Mouse (Mus musculus) myocyte (in vitro differentiated cells): Measurements from ENCODE around the gene Satl1. TPM values are rescaled to one million over a fixed set of nuclear protein-coding genes. Genes with fewer than 3 reads are reported as not detected.
"Not testable (repeated sequence)": the region's sequence is repeated elsewhere in the genome, so short reads cannot be mapped to it uniquely, and the experiment has no call there.

ENCODE experiments used
- H3K27me3 ChIP-seq: one replicate; pipeline ENCODE4 v1.6.1; 2011; ENCODE audit not compliant: control insufficient read depth, insufficient read depth, insufficient read length
- H3K36me3 ChIP-seq: one replicate; pipeline ENCODE4 v1.6.1; 2011; ENCODE audit not compliant: control insufficient read depth, insufficient read depth
- H3K4me2 ChIP-seq: one replicate; pipeline ENCODE4 v1.6.1; 2011; ENCODE audit warnings: low read depth, control low read depth
- H3K4me3 ChIP-seq: one replicate; pipeline ENCODE4 v1.5.1; 2011; ENCODE audit warnings: mild to moderate bottlenecking, control low read depth, moderate library complexity
- H3K79me2 ChIP-seq: one replicate; pipeline ENCODE4 v1.6.1; 2011; ENCODE audit not compliant: control insufficient read depth, insufficient read depth
- H3ac ChIP-seq: one replicate; pipeline ENCODE4 v1.6.1; 2011; ENCODE audit not compliant: control insufficient read depth, insufficient read length
- CEBPB ChIP-seq: IDR thresholded peaks from 2 replicates; pipeline ENCODE4 v1.6.1; 2011; ENCODE audit warnings: mild to moderate bottlenecking, moderate library complexity; ENCODE audit not compliant: poor library complexity, insufficient read depth, severe bottlenecking
- E2F4 ChIP-seq: IDR thresholded peaks from one replicate; pipeline ENCODE4 v1.6.1; 2011; ENCODE audit warnings: mild to moderate bottlenecking, control low read depth, moderate library complexity; ENCODE audit not compliant: insufficient read depth
- MAX ChIP-seq: IDR thresholded peaks from one replicate; pipeline ENCODE4 v1.6.1; 2011; ENCODE audit warnings: low read depth, mild to moderate bottlenecking, control low read depth
- MYOD1 ChIP-seq, 3 experiments: IDR thresholded peaks; one replicate each; pipeline ENCODE4 v1.6.1; 2011; ENCODE audit warnings: control low read depth in 2 of 3, low read depth in 2 of 3, mild to moderate bottlenecking in 2 of 3, moderate library complexity in 1 of 3; ENCODE audit not compliant: insufficient read length in 2 of 3, control insufficient read depth in 1 of 3
- MYOG ChIP-seq, 3 experiments: IDR thresholded peaks; one replicate each; pipeline ENCODE4 v1.6.1; 2011; ENCODE audit warnings: control low read depth in 2 of 3, low read depth in 2 of 3, mild to moderate bottlenecking in 2 of 3; ENCODE audit not compliant: insufficient read length in 2 of 3, control insufficient read depth in 1 of 3, insufficient read depth in 1 of 3
- POLR2A ChIP-seq: IDR thresholded peaks from one replicate; pipeline ENCODE4 v1.6.1; 2011; ENCODE audit warnings: low read depth, mild to moderate bottlenecking, control low read depth, moderate library complexity; ENCODE audit not compliant: insufficient read length
- POLR2AphosphoS2 ChIP-seq: IDR thresholded peaks from one replicate; pipeline ENCODE4 v1.6.1; 2011; ENCODE audit warnings: low read depth, control low read depth; ENCODE audit not compliant: insufficient read length
- REST ChIP-seq: IDR thresholded peaks from one replicate; pipeline ENCODE4 v1.6.1; 2011; ENCODE audit warnings: mild to moderate bottlenecking, control low read depth, moderate library complexity; ENCODE audit not compliant: insufficient read depth, insufficient read length
- SRF ChIP-seq: IDR thresholded peaks from one replicate; pipeline ENCODE4 v1.6.1; 2011; ENCODE audit warnings: low read depth; ENCODE audit not compliant: control insufficient read depth, insufficient read length
- TCF12 ChIP-seq: IDR thresholded peaks from one replicate; pipeline ENCODE4 v1.6.1; 2011; ENCODE audit warnings: mild to moderate bottlenecking, control low read depth; ENCODE audit not compliant: poor library complexity, insufficient read depth, severe bottlenecking
- TCF3 ChIP-seq: IDR thresholded peaks from one replicate; pipeline ENCODE4 v1.6.1; 2011; ENCODE audit warnings: low read depth, control low read depth; ENCODE audit not compliant: insufficient read length
- USF1 ChIP-seq: IDR thresholded peaks from one replicate; pipeline ENCODE4 v1.6.1; 2011; ENCODE audit warnings: low read depth, mild to moderate bottlenecking, control low read depth, moderate library complexity
- polyA plus RNA-seq: library from polyadenylated mRNA; unstranded; fragments of >200 nt; fragmentation: generic; extraction: Trizol; gene quantifications from one replicate; pipeline ENCODE4 v1.2.1, GENCODE M21; 2012; ENCODE audit warnings: missing spikeins

Satl1 gene
- polyA plus RNA-seq, result not detected

DNA sequence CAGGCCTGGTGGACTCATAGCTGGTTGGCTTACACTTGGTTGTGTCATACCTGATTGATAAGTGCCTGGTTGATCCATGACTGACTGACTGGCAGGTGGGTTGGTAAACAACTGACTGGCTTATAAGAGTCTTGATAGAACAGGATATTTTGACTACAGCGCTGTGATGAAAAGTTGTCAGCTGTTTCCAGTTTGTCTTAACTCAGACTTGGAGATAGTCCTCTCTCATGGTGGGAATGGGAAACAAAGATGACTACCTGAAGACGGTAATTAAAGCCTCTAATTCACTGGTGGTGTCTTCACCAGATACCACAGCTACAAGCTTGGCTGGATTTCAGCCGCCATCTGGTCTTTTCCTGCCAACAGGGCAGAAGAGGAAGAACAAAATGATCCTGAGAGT lies at the start of gene Satl1:
Gene Satl1 (minus strand): TSS at position 101 of the 400 bp plus-strand sequence.
- TF ChIP-seq MYOD1 (IDR thresholded peaks at IDR 0.05; ENCODE audit: control insufficient read depth in 1 of 3, insufficient read length in 2 of 3, low read depth in 2 of 3), result no peak
- TF ChIP-seq E2F4, result no peak
- TF ChIP-seq MYOG (IDR thresholded peaks at IDR 0.05; ENCODE audit: control insufficient read depth in 1 of 3, insufficient read depth in 1 of 3, insufficient read length in 2 of 3, low read depth in 2 of 3), result no peak
- no peak for TF ChIP-seq USF1
- no peak for TF ChIP-seq CEBPB
- TF ChIP-seq REST, result no peak
- no peak for TF ChIP-seq SRF
- no peak for TF ChIP-seq TCF12
- no peak for TF ChIP-seq MAX
- TF ChIP-seq POLR2AphosphoS2, result no peak
- no peak for TF ChIP-seq POLR2A
- no peak for TF ChIP-seq TCF3
- Histone ChIP-seq H3K36me3 (no peaks in the 10 kb centered on the region), H3K4me2 (no peak within 1 kb of the TSS), H3K79me2 (no peaks in the 10 kb centered on the region), H3K27me3 (no peaks in the 10 kb centered on the region), H3K4me3 (no peak within 1 kb of the TSS), H3ac (no peak within 1 kb of the TSS)

DNA sequence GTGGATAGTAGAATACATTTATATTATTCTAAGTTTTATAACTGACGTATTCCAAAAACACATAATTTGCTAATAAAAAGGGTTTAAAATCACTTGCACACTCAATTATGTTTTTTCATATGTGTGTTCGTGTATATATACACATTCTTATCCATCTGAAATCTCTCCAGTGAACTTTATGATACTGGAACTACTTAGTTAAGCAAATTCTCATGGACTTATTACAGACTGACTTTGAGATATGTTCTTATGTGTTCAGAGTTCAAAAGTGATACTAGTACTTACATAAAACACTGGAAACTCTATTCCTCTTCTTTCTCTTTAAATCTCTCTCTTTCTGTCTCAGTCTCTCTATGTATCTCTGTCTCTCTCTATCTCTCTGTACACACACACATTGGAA lies 31.5 kb upstream of the Satl1 start:
- no peak overlapping the region for H3K4me2 ChIP-seq
- TF ChIP-seq TCF3 (no peak), POLR2AphosphoS2 (no peak), CEBPB (no peak), E2F4 (no peak), MYOG (IDR thresholded peaks at IDR 0.05; ENCODE audit: control insufficient read depth in 1 of 3, insufficient read depth in 1 of 3, insufficient read length in 2 of 3, low read depth in 2 of 3) (no peak), MYOD1 (IDR thresholded peaks at IDR 0.05; ENCODE audit: control insufficient read depth in 1 of 3, insufficient read length in 2 of 3, low read depth in 2 of 3) (no peak), USF1 (no peak), MAX (no peak), SRF (no peak), POLR2A (no peak), TCF12 (no peak), REST (no peak)
- H3K36me3 ChIP-seq, result no peaks in the 10 kb centered on the region
- H3K27me3 ChIP-seq, result no peaks in the 10 kb centered on the region
- no peak overlapping the region for H3ac ChIP-seq
- H3K4me3 ChIP-seq, result no peak overlapping the region
- H3K79me2 ChIP-seq, result no peaks in the 10 kb centered on the region

DNA sequence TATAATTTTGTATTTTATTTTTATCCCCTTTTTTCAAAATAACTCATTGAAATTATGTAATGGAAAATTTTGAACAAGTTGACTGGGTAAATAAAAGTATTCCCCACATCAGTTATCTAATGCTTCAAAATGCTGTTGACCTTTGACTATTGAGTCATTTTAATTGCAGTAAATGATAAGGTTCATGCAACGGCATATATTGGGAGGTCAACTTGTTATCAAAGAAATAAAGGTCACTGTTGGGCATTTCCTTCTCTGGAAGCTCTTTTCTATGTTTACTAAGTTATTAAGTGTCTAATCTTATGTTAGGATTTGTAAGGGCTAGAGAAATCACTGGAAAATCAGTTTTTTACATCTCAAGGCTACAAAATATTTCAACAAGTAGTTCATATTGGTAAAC lies 31.0 kb upstream of the Satl1 start:
- TF ChIP-seq USF1, result no peak
- no peak for TF ChIP-seq E2F4
- no peak for TF ChIP-seq TCF3
- TF ChIP-seq MAX, result no peak
- TF ChIP-seq POLR2AphosphoS2, result no peak
- no peak for TF ChIP-seq REST
- no peak for TF ChIP-seq POLR2A
- no peak for TF ChIP-seq TCF12
- no peak for TF ChIP-seq MYOD1 (IDR thresholded peaks at IDR 0.05; ENCODE audit: control insufficient read depth in 1 of 3, insufficient read length in 2 of 3, low read depth in 2 of 3)
- no peak for TF ChIP-seq SRF
- no peak for TF ChIP-seq MYOG (IDR thresholded peaks at IDR 0.05; ENCODE audit: control insufficient read depth in 1 of 3, insufficient read depth in 1 of 3, insufficient read length in 2 of 3, low read depth in 2 of 3)
- no peak for TF ChIP-seq CEBPB
- Histone ChIP-seq H3K4me3 (no peak overlapping the region), H3K79me2 (no peaks in the 10 kb centered on the region), H3K4me2 (no peak overlapping the region), H3K27me3 (no peaks in the 10 kb centered on the region), H3K36me3 (no peaks in the 10 kb centered on the region), H3ac (no peak overlapping the region)

DNA sequence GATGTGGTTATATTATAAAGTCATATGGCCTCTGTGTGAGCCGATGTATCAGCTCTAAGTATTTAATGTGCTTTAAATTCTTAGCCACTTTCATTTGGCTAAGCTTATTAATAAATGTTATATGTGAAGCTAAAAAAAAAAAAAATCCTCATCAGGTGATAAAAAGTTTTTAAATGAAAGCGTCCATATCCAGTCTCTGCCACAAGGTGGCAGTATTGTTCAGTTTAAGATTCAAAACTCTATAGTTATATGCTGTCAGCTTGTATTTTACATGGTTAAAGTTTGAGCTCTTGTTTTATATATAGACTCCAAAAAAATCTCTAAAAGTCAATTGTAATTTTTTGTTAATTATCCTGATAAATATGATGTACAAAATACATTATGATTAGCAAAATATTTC lies 16.4 kb upstream of the Satl1 start:
- H3K27me3 ChIP-seq, H3K79me2 ChIP-seq, H3K36me3 ChIP-seq, H3K4me3 ChIP-seq, H3K4me2 ChIP-seq, H3ac ChIP-seq: not testable (repeated sequence)

DNA sequence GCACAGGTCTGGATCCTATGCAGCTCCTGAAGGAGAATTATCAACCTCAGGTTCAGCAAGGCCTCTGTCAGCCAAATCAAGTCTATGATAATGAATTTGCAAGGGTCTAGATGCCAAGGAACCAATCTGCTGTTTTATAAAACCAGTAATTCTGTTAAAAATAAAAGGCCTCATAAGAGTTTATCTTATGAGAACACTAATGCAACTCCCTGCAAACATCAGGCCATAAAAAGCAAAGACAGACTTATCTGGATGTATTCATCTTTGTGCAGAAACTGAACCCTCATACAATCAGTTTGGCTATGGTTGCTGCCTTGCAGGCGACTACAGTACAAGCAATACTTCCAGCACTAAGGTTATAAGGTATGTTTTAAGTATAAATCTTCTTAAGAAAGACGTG lies 5.7 kb upstream of the Satl1 start:
- Histone ChIP-seq H3ac (no peak overlapping the region), H3K36me3 (no peaks in the 10 kb centered on the region), H3K4me3 (no peak overlapping the region), H3K4me2 (no peak overlapping the region), H3K27me3 (no peaks in the 10 kb centered on the region), H3K79me2 (no peaks in the 10 kb centered on the region)
- TF ChIP-seq TCF3 (no peak), CEBPB (no peak), SRF (no peak), MYOG (IDR thresholded peaks at IDR 0.05; ENCODE audit: control insufficient read depth in 1 of 3, insufficient read depth in 1 of 3, insufficient read length in 2 of 3, low read depth in 2 of 3) (no peak), TCF12 (no peak), POLR2A (no peak)

DNA sequence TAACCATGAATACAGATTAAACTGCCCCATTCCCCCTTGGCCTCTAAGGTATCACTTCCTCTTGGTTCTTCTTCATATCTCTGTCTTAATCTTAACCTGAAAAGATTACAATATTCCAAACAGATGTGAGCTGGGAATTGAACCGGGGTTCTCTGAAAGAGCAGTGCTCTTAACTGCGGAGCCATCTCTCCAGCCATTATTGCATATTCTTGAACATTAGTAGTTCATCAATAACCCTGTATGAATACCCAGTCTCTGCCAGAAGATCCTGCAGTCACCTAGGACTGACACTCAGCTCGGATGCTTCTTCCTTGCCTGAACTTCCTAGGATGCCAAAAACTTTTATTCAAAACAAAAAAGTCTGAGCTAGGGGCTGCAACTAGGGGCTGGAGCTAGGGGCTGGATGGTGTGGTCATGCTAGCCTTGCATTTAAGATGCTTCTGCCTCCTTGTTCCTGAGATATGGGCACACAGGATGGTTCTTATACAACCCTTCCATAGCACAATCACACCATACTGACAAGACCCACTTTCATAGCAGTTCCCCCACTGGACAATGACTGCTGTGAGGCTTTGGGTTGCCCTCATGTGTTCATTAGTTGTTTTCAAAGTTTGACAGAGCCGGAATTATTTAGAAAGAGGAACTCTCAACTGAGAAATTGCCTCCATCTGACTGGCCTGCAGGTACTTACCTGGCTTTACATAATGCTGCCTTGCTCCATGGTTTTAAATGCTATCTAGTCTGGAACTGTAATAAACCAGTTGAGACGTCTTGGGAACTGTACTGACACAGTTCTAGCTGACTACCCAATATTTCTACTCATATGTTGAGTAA lies 35.8 kb downstream of the Satl1 start:
- H3K79me2 ChIP-seq, H3K36me3 ChIP-seq, H3K4me2 ChIP-seq, H3K27me3 ChIP-seq, H3K4me3 ChIP-seq, H3ac ChIP-seq: not testable (repeated sequence)
